Mouse (Mus musculus): Measurements from ENCODE around the gene Rrn3.
"Not testable (repeated sequence)": the region's sequence is repeated elsewhere in the genome, so short reads cannot be mapped to it uniquely, and the experiment has no call there.

The Rrn3 gene

GRCm38 (mm10) chr16:13780353-13781036 is at the start of gene Rrn3:
Gene Rrn3, plus strand, starts transcription at chr16:13780708.
- peak; percentile 76 for DNase-seq (ENCODE audit: extremely low read depth, low read depth)

- DNase-seq (ENCODE audit: extremely low read depth, low read depth) = no peak
Observed at GRCm38 (mm10) chr16:13732786-13733185, 47.7 kb upstream of the Rrn3 start.

GRCm38 (mm10) chr16:13733518-13734137 is 46.9 kb upstream of the Rrn3 start:
- DNase-seq (ENCODE audit: extremely low read depth, low read depth) = peak; percentile 20

GRCm38 (mm10) chr16:13735977-13736376 is 44.5 kb upstream of the Rrn3 start:
- DNase-seq (ENCODE audit: extremely low read depth, low read depth) = no peak

- DNase-seq (ENCODE audit: extremely low read depth, low read depth) = not testable (repeated sequence)
Observed at GRCm38 (mm10) chr16:13739044-13739443, 41.5 kb upstream of the Rrn3 start.

- no peak for DNase-seq (ENCODE audit: extremely low read depth, low read depth)
Observed at GRCm38 (mm10) chr16:13740844-13741243, 39.7 kb upstream of the Rrn3 start.

- no peak for DNase-seq (ENCODE audit: extremely low read depth, low read depth)
Observed at GRCm38 (mm10) chr16:13747708-13748107, 32.8 kb upstream of the Rrn3 start.

GRCm38 (mm10) chr16:13748124-13748523 is 32.4 kb upstream of the Rrn3 start:
- no peak for DNase-seq (ENCODE audit: extremely low read depth, low read depth)

GRCm38 (mm10) chr16:13748813-13749212 is 31.7 kb upstream of the Rrn3 start:
- DNase-seq (ENCODE audit: extremely low read depth, low read depth) = not testable (repeated sequence)

- DNase-seq (ENCODE audit: extremely low read depth, low read depth) = no peak
Observed at GRCm38 (mm10) chr16:13749306-13749705, 31.2 kb upstream of the Rrn3 start.

- DNase-seq (ENCODE audit: extremely low read depth, low read depth) = no peak
Observed at GRCm38 (mm10) chr16:13749981-13750380, 30.5 kb upstream of the Rrn3 start.

GRCm38 (mm10) chr16:13750626-13751025 is 29.9 kb upstream of the Rrn3 start:
- no peak for DNase-seq (ENCODE audit: extremely low read depth, low read depth)

- DNase-seq (ENCODE audit: extremely low read depth, low read depth) = no peak
Observed at GRCm38 (mm10) chr16:13753986-13754385, 26.5 kb upstream of the Rrn3 start.

GRCm38 (mm10) chr16:13754400-13755190 is 25.9 kb upstream of the Rrn3 start:
- DNase-seq (ENCODE audit: extremely low read depth, low read depth) = peak; percentile 91

GRCm38 (mm10) chr16:13757823-13758222 is 22.7 kb upstream of the Rrn3 start:
- DNase-seq (ENCODE audit: extremely low read depth, low read depth) = no peak

GRCm38 (mm10) chr16:13762807-13763206 is 17.7 kb upstream of the Rrn3 start:
- DNase-seq (ENCODE audit: extremely low read depth, low read depth) = not testable (repeated sequence)

- DNase-seq (ENCODE audit: extremely low read depth, low read depth) = no peak
Observed at GRCm38 (mm10) chr16:13764519-13764918, 16.0 kb upstream of the Rrn3 start.

GRCm38 (mm10) chr16:13766367-13766766 is 14.1 kb upstream of the Rrn3 start:
- DNase-seq (ENCODE audit: extremely low read depth, low read depth) = no peak

- not testable (repeated sequence) for DNase-seq (ENCODE audit: extremely low read depth, low read depth)
Observed at GRCm38 (mm10) chr16:13771603-13772002, 8.9 kb upstream of the Rrn3 start.

GRCm38 (mm10) chr16:13772051-13772450 is 8.5 kb upstream of the Rrn3 start:
- DNase-seq (ENCODE audit: extremely low read depth, low read depth) = not testable (repeated sequence)

GRCm38 (mm10) chr16:13774011-13774410 is 6.5 kb upstream of the Rrn3 start:
- not testable (repeated sequence) for DNase-seq (ENCODE audit: extremely low read depth, low read depth)

GRCm38 (mm10) chr16:13774651-13775050 is 5.9 kb upstream of the Rrn3 start:
- not testable (repeated sequence) for DNase-seq (ENCODE audit: extremely low read depth, low read depth)
